Mouse (Mus musculus): ENCODE results near the gene Znrf4. TPM values are rescaled to one million over a fixed set of nuclear protein-coding genes. Genes with fewer than 3 reads are reported as not detected.

Gene Znrf4
- total RNA-seq, 2 experiments from 2014 or later: not detected

DNA sequence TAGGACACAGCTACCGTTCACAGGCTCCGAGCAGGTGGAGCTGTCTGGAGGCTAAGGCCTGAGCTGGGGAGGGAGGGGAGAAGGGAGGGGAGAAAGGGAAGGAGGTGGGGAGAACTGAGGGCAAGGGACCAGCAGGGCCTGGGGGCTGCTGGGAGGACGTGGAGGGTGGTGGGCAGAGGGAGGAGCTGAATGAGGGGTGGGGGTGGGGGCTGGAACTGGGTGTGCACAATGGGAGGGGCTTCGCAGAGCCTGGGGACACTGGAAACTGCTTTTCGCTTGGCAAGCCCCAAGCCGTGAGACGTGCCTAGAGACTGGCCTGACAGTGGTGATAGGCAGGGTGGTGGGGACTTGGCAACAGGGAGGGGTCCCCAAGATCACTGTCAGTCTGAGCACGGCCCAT lies 43.0 kb downstream of the Znrf4 start:
- ATAC-seq (replicated peaks; ENCODE audit: poor library complexity): no peak

DNA sequence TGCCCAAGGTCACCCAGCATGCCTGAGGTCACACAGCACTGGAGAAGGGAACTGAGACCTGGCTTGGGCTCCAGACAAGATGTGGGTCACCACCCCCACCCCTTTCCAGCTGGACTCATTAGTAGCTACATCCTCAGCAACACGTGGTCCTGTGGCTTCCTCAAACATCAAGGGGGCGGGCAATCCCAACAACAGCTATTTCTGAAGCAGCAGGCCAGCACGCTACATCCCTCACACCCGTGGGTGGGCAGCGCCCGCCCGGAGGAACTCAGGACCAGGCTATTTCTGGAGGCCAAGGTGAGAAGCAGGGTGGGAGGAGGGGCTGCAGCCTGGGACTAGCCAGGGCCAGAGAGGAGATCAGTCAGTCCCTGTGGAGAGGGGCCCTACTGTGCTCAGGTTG lies 43.4 kb downstream of the Znrf4 start:
- ATAC-seq (replicated peaks; ENCODE audit: poor library complexity): peak; percentile 49

DNA sequence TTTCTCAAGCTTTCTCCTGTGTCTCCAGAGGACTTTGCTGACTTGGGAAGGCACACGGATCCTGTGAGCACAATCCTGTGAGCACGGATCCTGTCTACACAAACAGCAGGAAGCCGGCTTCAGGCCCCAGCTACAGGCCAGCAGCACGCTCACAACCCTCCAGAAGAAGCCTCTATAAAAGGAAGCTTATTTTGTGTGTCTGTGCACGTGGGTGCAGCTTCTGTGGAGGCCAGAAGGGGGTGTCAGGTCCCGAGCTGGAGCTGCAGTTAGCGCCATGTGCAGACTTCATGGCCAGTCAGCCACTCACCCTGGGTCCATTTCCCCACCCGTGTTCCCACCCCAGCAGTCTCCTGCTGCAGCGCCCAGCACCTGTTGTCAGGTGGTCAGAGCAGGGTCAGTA lies 43.9 kb downstream of the Znrf4 start:
- ATAC-seq (replicated peaks; ENCODE audit: poor library complexity): no peak

DNA sequence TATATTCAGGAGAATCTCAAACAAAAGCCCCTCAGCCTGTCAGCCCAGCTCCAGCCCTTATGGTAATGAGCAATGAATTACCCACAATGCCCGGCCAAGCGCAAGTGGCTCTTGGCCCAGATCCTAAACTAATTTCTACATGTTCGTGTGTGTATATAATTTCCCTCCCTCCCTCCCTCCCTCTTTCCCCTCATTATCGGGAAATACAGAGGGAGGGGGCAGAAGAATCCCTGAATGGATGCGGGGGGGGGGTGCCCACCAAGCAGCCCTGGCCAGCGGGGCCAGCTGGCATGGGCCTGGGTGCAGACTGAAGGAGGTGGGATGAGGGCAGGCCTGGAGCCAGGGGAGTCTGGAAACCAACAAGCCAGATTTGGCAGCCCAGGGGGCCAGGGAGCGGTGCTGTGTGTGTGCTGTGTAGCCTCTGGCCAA lies 44.8 kb downstream of the Znrf4 start:
- no peak for ATAC-seq (replicated peaks; ENCODE audit: poor library complexity)

DNA sequence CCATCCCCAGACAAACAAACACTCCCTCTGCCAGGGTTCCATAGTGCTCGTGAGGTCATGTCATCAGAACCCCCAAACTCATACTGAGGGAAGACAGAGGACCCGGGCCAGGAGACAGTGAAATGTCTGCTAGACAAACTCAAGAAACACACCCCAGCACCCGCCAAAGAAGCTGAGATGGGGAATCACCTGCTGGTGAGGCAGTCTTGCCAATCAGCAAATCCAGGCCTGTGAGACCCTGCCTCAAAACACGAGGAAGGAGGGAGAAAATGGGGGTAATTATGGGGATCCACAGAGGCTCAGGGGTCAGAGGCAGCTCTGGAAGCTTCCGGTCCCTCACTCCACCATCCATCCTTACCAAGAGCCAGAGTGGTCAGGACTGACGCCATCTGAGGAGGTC lies 45.5 kb downstream of the Znrf4 start:
- no peak for ATAC-seq (replicated peaks; ENCODE audit: poor library complexity)

DNA sequence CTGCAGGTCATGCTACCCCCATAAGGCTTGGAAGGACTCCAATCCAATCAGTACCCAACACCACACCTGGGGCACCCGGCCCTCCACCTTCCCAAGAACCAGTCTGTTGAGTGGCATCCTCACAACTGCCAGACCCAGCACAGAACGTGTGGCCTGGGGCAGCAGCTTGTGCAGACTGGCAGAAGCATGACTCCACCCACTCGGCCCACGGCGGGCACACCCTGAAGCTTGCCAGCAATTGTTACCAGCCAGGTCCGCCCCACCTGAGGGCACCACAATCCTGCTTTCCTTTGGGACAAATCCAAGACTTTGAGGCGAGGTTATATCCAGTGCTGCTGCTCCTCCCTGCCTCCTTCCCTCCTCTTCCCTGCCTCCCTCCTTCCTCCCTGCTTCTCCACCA lies 47.4 kb downstream of the Znrf4 start:
- no peak for ATAC-seq (replicated peaks; ENCODE audit: poor library complexity)

DNA sequence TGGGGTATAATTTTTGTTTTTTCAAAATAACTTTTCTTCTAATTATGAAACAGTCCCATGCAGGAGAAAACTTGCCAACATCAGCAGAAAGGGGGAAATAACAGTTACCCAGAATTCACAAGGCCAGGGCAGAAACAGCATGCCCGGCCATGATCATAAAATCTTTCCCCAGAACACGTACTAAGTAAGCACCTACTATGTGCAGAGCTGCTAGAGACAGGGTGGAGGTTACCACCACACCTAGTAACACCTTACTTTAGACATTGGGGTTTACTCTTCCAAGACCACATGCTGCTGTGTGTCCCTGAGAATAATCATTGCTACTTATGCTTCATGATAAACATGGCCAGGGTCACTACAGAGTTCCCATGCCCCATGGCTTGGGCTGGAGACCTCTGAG lies 47.9 kb downstream of the Znrf4 start:
- ATAC-seq (replicated peaks; ENCODE audit: poor library complexity): no peak

DNA sequence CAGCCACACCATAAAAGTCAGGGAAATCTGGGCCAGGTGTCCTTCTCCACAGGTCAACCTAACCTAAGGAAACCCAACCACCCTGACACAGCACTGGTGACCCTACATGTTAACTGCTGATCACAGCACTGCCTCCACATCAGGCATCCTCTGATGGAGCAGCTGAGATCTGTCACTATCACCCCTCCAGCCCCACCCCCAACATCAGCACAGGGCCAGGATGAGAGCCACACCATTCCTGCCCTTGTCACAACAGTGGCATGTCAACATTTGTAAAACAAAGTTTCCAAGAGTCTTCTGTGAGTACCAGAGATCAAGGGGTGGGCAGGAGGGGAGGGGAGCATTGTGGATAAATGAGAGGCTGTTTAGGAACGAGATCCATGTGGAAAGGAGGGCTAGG lies 48.7 kb downstream of the Znrf4 start:
- no peak for ATAC-seq (replicated peaks; ENCODE audit: poor library complexity)

DNA sequence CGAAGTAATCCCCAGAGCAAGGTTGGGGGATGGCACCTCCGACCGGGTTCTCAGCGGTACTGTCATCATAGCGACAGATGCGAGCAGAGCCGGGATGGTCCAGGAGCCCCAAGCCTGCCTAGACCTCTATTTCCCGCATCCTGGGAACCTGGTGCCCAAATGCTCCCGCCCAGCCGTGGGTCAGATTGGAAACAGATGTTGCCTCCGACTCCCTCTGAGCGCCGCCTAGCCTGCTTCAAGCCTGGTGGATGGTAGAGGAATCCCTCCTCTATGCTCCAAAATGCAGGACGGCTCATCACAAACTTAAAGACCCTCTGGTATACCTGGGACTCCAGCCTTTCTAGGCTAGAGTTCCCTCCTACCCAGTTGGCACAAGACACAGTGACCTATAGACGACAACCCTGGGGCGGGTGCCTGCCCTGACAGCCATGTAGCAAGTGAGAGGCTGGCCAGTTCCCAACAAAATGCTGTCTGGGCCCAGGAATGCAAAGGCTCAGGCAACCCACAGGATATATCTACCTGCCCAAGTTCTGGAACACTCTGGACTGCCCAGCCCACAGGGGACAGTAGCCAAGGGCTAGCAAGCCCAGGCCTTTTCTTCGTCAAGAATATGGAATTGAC lies 49.3 kb downstream of the Znrf4 start:
- no peak for ATAC-seq (replicated peaks; ENCODE audit: poor library complexity)

DNA sequence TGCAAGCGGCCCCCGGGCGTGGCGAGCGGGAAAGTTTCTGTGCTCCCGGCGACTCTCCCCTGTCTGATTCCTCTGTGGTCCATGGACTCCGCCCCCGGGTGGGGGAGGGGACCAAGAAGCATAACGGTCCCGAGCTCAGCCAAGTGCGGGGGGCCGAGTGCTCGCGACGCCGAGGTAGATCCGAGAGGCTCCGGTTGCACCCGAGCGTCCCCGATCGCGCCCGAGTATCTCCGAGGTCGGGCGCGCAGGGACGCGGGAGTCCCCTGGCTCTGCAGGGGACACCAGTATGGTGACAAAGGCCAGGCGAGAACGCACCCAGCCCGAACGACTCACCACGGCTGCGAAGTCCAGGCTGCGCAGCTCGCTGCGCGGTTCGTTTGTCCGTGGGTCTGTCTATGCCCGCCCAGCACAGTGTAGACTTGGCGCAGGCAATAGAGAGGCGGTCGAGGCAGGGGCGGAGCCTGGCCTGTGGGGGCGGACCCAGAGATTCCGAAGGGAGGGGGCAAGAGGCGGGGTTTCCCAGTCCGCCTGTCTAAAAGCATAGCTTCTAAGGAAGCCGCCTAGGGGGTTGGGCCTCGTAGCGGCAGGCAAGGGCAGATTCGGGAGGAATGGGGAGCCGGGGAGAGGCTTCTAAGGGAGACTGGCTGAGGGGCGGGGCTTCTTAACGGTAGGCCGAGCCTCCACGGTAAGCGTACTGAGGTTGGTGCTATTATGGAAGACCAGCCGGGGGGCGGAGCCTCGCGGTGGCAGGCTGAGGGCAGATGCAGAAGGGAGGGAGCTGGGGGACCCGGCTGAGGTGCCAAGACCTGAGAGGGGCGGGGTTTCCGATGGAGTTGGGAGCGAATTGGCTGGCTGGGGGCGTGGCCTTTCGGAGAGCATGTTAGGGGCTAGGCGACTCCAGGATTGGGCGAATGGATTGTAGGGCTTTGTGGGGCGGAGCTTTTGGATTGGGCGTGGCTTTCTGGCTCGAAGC lies 50.2 kb downstream of the Znrf4 start:
- peak; percentile 80 for ATAC-seq (replicated peaks; ENCODE audit: poor library complexity)

Other genes starting within 250 kb of the Znrf4 start
- gene Ticam1, start 235.6 kb downstream of the Znrf4 start, total RNA-seq (2015): 9.0 and 11.4 TPM in 2 replicates
- 3.0 and 4.1 TPM in 2 replicates for gene Ticam1, start 235.6 kb downstream of the Znrf4 start, total RNA-seq (2017)
- 7.3 and 8.1 TPM in 2 replicates for gene Plin3, start 219.6 kb downstream of the Znrf4 start, total RNA-seq (2015)
- gene Plin3, start 219.6 kb downstream of the Znrf4 start, total RNA-seq (2017): 28.1 TPM in 2 replicates
- not detected in 2 replicates for gene Arrdc5, start 212.1 kb downstream of the Znrf4 start, total RNA-seq (2015)
- gene Arrdc5, start 212.1 kb downstream of the Znrf4 start, total RNA-seq (2017): not detected in 2 replicates
- gene Uhrf1, start 209.1 kb downstream of the Znrf4 start, total RNA-seq (2015): 67.8 and 80.7 TPM in 2 replicates
- 151 and 160 TPM in 2 replicates for gene Uhrf1, start 209.1 kb downstream of the Znrf4 start, total RNA-seq (2017)
- 6.7 and 8.5 TPM in 2 replicates for gene Kdm4b, start 186.4 kb downstream of the Znrf4 start, total RNA-seq (2015)
- 5.9 and 7.3 TPM in 2 replicates for gene Kdm4b, start 186.4 kb downstream of the Znrf4 start, total RNA-seq (2017)
- 35.9 and 39.7 TPM in 2 replicates for gene Ptprs, start 35.9 kb downstream of the Znrf4 start, total RNA-seq (2015)
- 35.3 and 38.5 TPM in 2 replicates for gene Ptprs, start 35.9 kb downstream of the Znrf4 start, total RNA-seq (2017)
- 0.25 and 1.6 TPM in 2 replicates for gene Gm20219, start 42.0 kb upstream of the Znrf4 start, total RNA-seq (2015)
- 0.10 TPM in 1 of 2 replicates, not detected in the other for gene Gm20219, start 42.0 kb upstream of the Znrf4 start, total RNA-seq (2017)
- 56.2 and 63.8 TPM in 2 replicates for gene Safb2, start 72.2 kb upstream of the Znrf4 start, total RNA-seq (2015)
- 70.3 and 120 TPM in 2 replicates for gene Safb2, start 72.2 kb upstream of the Znrf4 start, total RNA-seq (2017)
- gene Safb, start 72.4 kb upstream of the Znrf4 start, total RNA-seq (2015): 58.8 and 59.6 TPM in 2 replicates
- 79.6 and 88.1 TPM in 2 replicates for gene Safb, start 72.4 kb upstream of the Znrf4 start, total RNA-seq (2017)
- gene 2410015M20Rik, start 97.3 kb upstream of the Znrf4 start, total RNA-seq (2015): 93.3 and 94.0 TPM in 2 replicates
- gene 2410015M20Rik, start 97.3 kb upstream of the Znrf4 start, total RNA-seq (2017): 93.3 and 99.4 TPM in 2 replicates
- gene Rpl36, start 101.0 kb upstream of the Znrf4 start, total RNA-seq (2015): 1,504 and 1,580 TPM in 2 replicates
- gene Rpl36, start 101.0 kb upstream of the Znrf4 start, total RNA-seq (2017): 2,239 and 2,669 TPM in 2 replicates
- gene Lonp1, start 114.5 kb upstream of the Znrf4 start, total RNA-seq (2015): 19.4 and 23.1 TPM in 2 replicates
- gene Lonp1, start 114.5 kb upstream of the Znrf4 start, total RNA-seq (2017): 68.8 and 83.6 TPM in 2 replicates
- gene Catsperd, start 115.7 kb upstream of the Znrf4 start, total RNA-seq (2015): 1.1 TPM in 1 of 2 replicates, not detected in the other
- 0.17 and 0.51 TPM in 2 replicates for gene Catsperd, start 115.7 kb upstream of the Znrf4 start, total RNA-seq (2017)
- gene Ranbp3, start 160.9 kb upstream of the Znrf4 start, total RNA-seq (2015): 24.8 and 34.3 TPM in 2 replicates
- gene Ranbp3, start 160.9 kb upstream of the Znrf4 start, total RNA-seq (2017): 63.3 and 72.8 TPM in 2 replicates
- 102 and 151 TPM in 2 replicates for gene Ndufa11, start 205.3 kb upstream of the Znrf4 start, total RNA-seq (2015)
- gene Ndufa11, start 205.3 kb upstream of the Znrf4 start, total RNA-seq (2017): 92.1 and 131 TPM in 2 replicates
- gene Vmac, start 205.6 kb upstream of the Znrf4 start, total RNA-seq (2015): 8.5 and 12.5 TPM in 2 replicates
- gene Vmac, start 205.6 kb upstream of the Znrf4 start, total RNA-seq (2017): 4.2 and 6.5 TPM in 2 replicates
- gene Nrtn, start 245.1 kb upstream of the Znrf4 start, total RNA-seq (2015): not detected in 2 replicates
- gene Nrtn, start 245.1 kb upstream of the Znrf4 start, total RNA-seq (2017): not detected in 2 replicates